Mouse (Mus musculus) C2C12 (cell line): ENCODE results near the gene Cecr2. TPM values are rescaled to one million over a fixed set of nuclear protein-coding genes. Genes with fewer than 3 reads are reported as not detected.

Experiments
- H3K27me3 ChIP-seq: one replicate; pipeline ENCODE4 v1.6.1; 2011; ENCODE audit not compliant: control insufficient read depth, insufficient read depth, insufficient read length
- H3K36me3 ChIP-seq: one replicate; pipeline ENCODE4 v1.6.1; 2011; ENCODE audit not compliant: control insufficient read depth, insufficient read depth
- H3K4me3 ChIP-seq: one replicate; pipeline ENCODE4 v1.5.1; 2011; ENCODE audit warnings: mild to moderate bottlenecking, control low read depth; ENCODE audit not compliant: poor library complexity, insufficient read depth, severe bottlenecking
- H3K79me2 ChIP-seq: one replicate; pipeline ENCODE4 v1.6.1; 2011; ENCODE audit not compliant: control insufficient read depth, insufficient read depth
- H3K79me3 ChIP-seq: one replicate; pipeline ENCODE4 v1.6.1; 2011; ENCODE audit warnings: low read depth, control low read depth
- H3ac ChIP-seq: one replicate; pipeline ENCODE3; 2011; ENCODE audit warnings: low read depth; ENCODE audit not compliant: control insufficient read depth, insufficient read length
- CEBPB ChIP-seq: IDR thresholded peaks from one replicate; pipeline ENCODE4 v1.6.1; 2011; ENCODE audit warnings: low read depth, mild to moderate bottlenecking, control low read depth, moderate library complexity
- CTCF ChIP-seq: IDR thresholded peaks from one replicate; pipeline ENCODE4 v1.5.1; 2011; ENCODE audit not compliant: control insufficient read depth, insufficient read depth, insufficient read length
- FOSL1 ChIP-seq: IDR thresholded peaks from one replicate; pipeline ENCODE4 v1.8.0; 2011; ENCODE audit warnings: mild to moderate bottlenecking, low read length; ENCODE audit not compliant: poor library complexity, insufficient read depth, severe bottlenecking
- MAX ChIP-seq: IDR thresholded peaks from one replicate; pipeline ENCODE4 v1.6.1; 2011; ENCODE audit warnings: mild to moderate bottlenecking, control low read depth
- MYOD1 ChIP-seq: IDR thresholded peaks from one replicate; pipeline ENCODE4 v1.6.1; 2011; ENCODE audit warnings: low read depth; ENCODE audit not compliant: control insufficient read depth, insufficient read length
- MYOG ChIP-seq: IDR thresholded peaks from one replicate; pipeline ENCODE4 v1.6.1; 2011; ENCODE audit not compliant: control insufficient read depth, insufficient read length; ENCODE audit errors: extremely low read depth
- USF1 ChIP-seq: IDR thresholded peaks from one replicate; pipeline ENCODE4 v1.6.1; 2011; ENCODE audit warnings: low read depth, mild to moderate bottlenecking, control low read depth, moderate library complexity
- polyA plus RNA-seq: library from polyadenylated mRNA; unstranded; fragments of >200 nt; fragmentation: generic; extraction: Trizol; gene quantifications from one replicate; pipeline ENCODE4 v1.2.1, GENCODE M21; 2012; ENCODE audit warnings: missing spikeins

Gene Cecr2
- polyA plus RNA-seq, 1 experiment: 0.01 TPM

GRCm38 (mm10) chr6:120675979-120676378 is 9.8 kb downstream of the Cecr2 start:
- H3K27me3 ChIP-seq: peaks cover 9% of the 10 kb centered on the region
- no peaks in the 10 kb centered on the region for H3K79me3 ChIP-seq
- no peak overlapping the region for H3ac ChIP-seq
- TF ChIP-seq FOSL1: no peak
- TF ChIP-seq MYOD1: no peak
- TF ChIP-seq CTCF: no peak
- TF ChIP-seq USF1: no peak
- no peak for TF ChIP-seq CEBPB
- no peak for TF ChIP-seq MAX
- TF ChIP-seq MYOG: no peak
- no peaks in the 10 kb centered on the region for H3K36me3 ChIP-seq
- no peaks in the 10 kb centered on the region for H3K79me2 ChIP-seq
- no peak overlapping the region for H3K4me3 ChIP-seq

GRCm38 (mm10) chr6:120683351-120683750 is 17.2 kb downstream of the Cecr2 start:
- H3K27me3 ChIP-seq: peaks cover 8% of the 10 kb centered on the region
- H3K79me3 ChIP-seq: no peaks in the 10 kb centered on the region
- H3K36me3 ChIP-seq: no peaks in the 10 kb centered on the region
- TF ChIP-seq MYOD1 (no peak), FOSL1 (no peak), MYOG (no peak)
- no peak overlapping the region for H3K4me3 ChIP-seq
- H3K79me2 ChIP-seq: no peaks in the 10 kb centered on the region
- no peak overlapping the region for H3ac ChIP-seq

GRCm38 (mm10) chr6:120684750-120685149 is 18.6 kb downstream of the Cecr2 start:
- no peak overlapping the region for H3ac ChIP-seq
- no peaks in the 10 kb centered on the region for H3K36me3 ChIP-seq
- no peak for TF ChIP-seq CEBPB
- TF ChIP-seq CTCF: no peak
- H3K79me3 ChIP-seq: no peaks in the 10 kb centered on the region
- H3K27me3 ChIP-seq: peaks cover 8% of the 10 kb centered on the region
- H3K4me3 ChIP-seq: no peak overlapping the region
- no peaks in the 10 kb centered on the region for H3K79me2 ChIP-seq

GRCm38 (mm10) chr6:120686872-120687650 is 20.9 kb downstream of the Cecr2 start:
- H3K79me2 ChIP-seq: no peaks in the 10 kb centered on the region

GRCm38 (mm10) chr6:120700221-120700620 is 34.1 kb downstream of the Cecr2 start:
- Histone ChIP-seq H3K79me2 (no peaks in the 10 kb centered on the region), H3K36me3 (no peaks in the 10 kb centered on the region), H3K27me3 (peaks cover 10% of the 10 kb centered on the region), H3ac (no peak overlapping the region), H3K4me3 (no peak overlapping the region), H3K79me3 (no peaks in the 10 kb centered on the region)
- TF ChIP-seq CTCF (no peak), USF1 (no peak), MYOD1 (no peak), MAX (no peak), FOSL1 (no peak), CEBPB (no peak), MYOG (no peak)

More at GRCm38 (mm10) chr6:120686872-120687650, 20.9 kb downstream of the Cecr2 start:
- no peak overlapping the region for H3ac ChIP-seq
- no peaks in the 10 kb centered on the region for H3K79me3 ChIP-seq
- peaks cover 6% of the 10 kb centered on the region for H3K27me3 ChIP-seq
- TF ChIP-seq CTCF: no peak
- TF ChIP-seq FOSL1: no peak
- no peak for TF ChIP-seq MAX
- no peak for TF ChIP-seq CEBPB
- TF ChIP-seq MYOD1: no peak
- no peak for TF ChIP-seq MYOG
- no peak for TF ChIP-seq USF1
- no peak overlapping the region for H3K4me3 ChIP-seq
- H3K36me3 ChIP-seq: no peaks in the 10 kb centered on the region

- H3K27me3 ChIP-seq: peaks cover 9% of the 10 kb centered on the region
- no peaks in the 10 kb centered on the region for H3K79me2 ChIP-seq
- H3K79me3 ChIP-seq: no peaks in the 10 kb centered on the region
- H3ac ChIP-seq: no peak overlapping the region
- H3K36me3 ChIP-seq: no peaks in the 10 kb centered on the region
- TF ChIP-seq CEBPB: no peak
- no peak for TF ChIP-seq FOSL1
- no peak for TF ChIP-seq CTCF
- TF ChIP-seq MAX: no peak
- no peak for TF ChIP-seq MYOD1
- TF ChIP-seq USF1: no peak
- no peak for TF ChIP-seq MYOG
- no peak overlapping the region for H3K4me3 ChIP-seq
Observed at GRCm38 (mm10) chr6:120704376-120704775, 38.2 kb downstream of the Cecr2 start.
